Mouse (Mus musculus) embryo, embryonic 10 days (tissue): ENCODE measurements around the gene Sez6l.
A peak's percentile ranks its signal among the peaks of the same experiment; 100 is the strongest.
"Not testable (repeated sequence)": the region's sequence is repeated elsewhere in the genome, so short reads cannot be mapped to it uniquely, and the experiment has no call there.

Experiments used
- DNase-seq: peaks from one replicate; pipeline ENCODE4 v3.0.0-alpha.2; 2015; ENCODE audit warnings: low spot score

The Sez6l gene

GRCm38 (mm10) chr5:112433004-112433403 is 144.0 kb downstream of the Sez6l start:
- DNase-seq: peak; percentile 75

- DNase-seq: no peak
Measured at GRCm38 (mm10) chr5:112432033-112432432, 145.0 kb downstream of the Sez6l start.

GRCm38 (mm10) chr5:112431120-112431775 is 145.7 kb downstream of the Sez6l start:
- peak; percentile 42 for DNase-seq

GRCm38 (mm10) chr5:112428944-112429343 is 148.0 kb downstream of the Sez6l start:
- DNase-seq: peak; percentile 81

- peak; percentile 78 for DNase-seq
Measured at GRCm38 (mm10) chr5:112427283-112427682, 149.7 kb downstream of the Sez6l start.

- no peak for DNase-seq
Measured at GRCm38 (mm10) chr5:112426635-112427034, 150.3 kb downstream of the Sez6l start.

- peak; percentile 78 for DNase-seq
Measured at GRCm38 (mm10) chr5:112419535-112419934, 157.4 kb downstream of the Sez6l start.

- no peak for DNase-seq
Measured at GRCm38 (mm10) chr5:112418023-112418422, 159.0 kb downstream of the Sez6l start.

- DNase-seq: peak; percentile 33
Measured at GRCm38 (mm10) chr5:112416673-112417072, 160.3 kb downstream of the Sez6l start.

- DNase-seq: not testable (repeated sequence)
Measured at GRCm38 (mm10) chr5:112412781-112413180, 164.2 kb downstream of the Sez6l start.

GRCm38 (mm10) chr5:112411514-112412335 is 165.3 kb downstream of the Sez6l start:
- DNase-seq: peak; percentile 62

- no peak for DNase-seq
Measured at GRCm38 (mm10) chr5:112411072-112411471, 165.9 kb downstream of the Sez6l start.

- DNase-seq: no peak
Measured at GRCm38 (mm10) chr5:112409274-112409673, 167.7 kb downstream of the Sez6l start.

- DNase-seq: no peak
Measured at GRCm38 (mm10) chr5:112406017-112406416, 171.0 kb downstream of the Sez6l start.

- no peak for DNase-seq
Measured at GRCm38 (mm10) chr5:112402437-112402836, 174.5 kb downstream of the Sez6l start.

GRCm38 (mm10) chr5:112399284-112399683 is 177.7 kb downstream of the Sez6l start:
- DNase-seq: no peak

GRCm38 (mm10) chr5:112396066-112396465 is 180.9 kb downstream of the Sez6l start:
- DNase-seq: no peak

- DNase-seq: peak; percentile 90
Measured at GRCm38 (mm10) chr5:112394779-112395443, 182.1 kb downstream of the Sez6l start, which contains the start of gene Asphd2. TSS of gene Asphd2 (minus strand) at chr5:112394866.

GRCm38 (mm10) chr5:112394415-112394763 is 182.6 kb downstream of the Sez6l start:
- peak; percentile 49 for DNase-seq

GRCm38 (mm10) chr5:112393741-112394414 is 183.1 kb downstream of the Sez6l start:
- no peak for DNase-seq

GRCm38 (mm10) chr5:112391676-112392323 is 185.2 kb downstream of the Sez6l start:
- no peak for DNase-seq

GRCm38 (mm10) chr5:112391002-112391401 is 186.0 kb downstream of the Sez6l start:
- DNase-seq: no peak
